Mouse (Mus musculus) forebrain, embryonic 11.5 days (tissue): ENCODE measurements at regions not wholly inside any gene's neighbourhood (a gene's known extent, or its start where the extent isn't known, plus 50 kb on each side); places are given as distances from the start of the nearest gene placed in this dataset.
A peak's percentile ranks its signal among the peaks of the same experiment; 100 is the strongest.

Experiments
- ATAC-seq: fragments of 200-750 bp; cut with Nextera tagmentation; replicated peaks from 2 replicates; pipeline ENCODE4 v1.8.0; 2017; ENCODE audit warnings: moderate TSS enrichment; ENCODE audit not compliant: low FRiP score
- DNase-seq: peaks from one replicate; pipeline ENCODE4 v3.0.0-alpha.2; 2017; ENCODE audit warnings: low spot score
- H3K27ac ChIP-seq: fragments of 300-500 bp; sonication (generic); 2 replicates; pipeline ENCODE4 v1.5.1; 2014; ENCODE audit warnings: low read depth, low read length
- H3K27me3 ChIP-seq: fragments of 300-500 bp; sonication (generic); 2 replicates; pipeline ENCODE4 v1.6.1; 2014; ENCODE audit warnings: mild to moderate bottlenecking, low read length, mixed read lengths; ENCODE audit not compliant: control insufficient read depth, insufficient read depth
- H3K36me3 ChIP-seq: fragments of 300-500 bp; sonication (generic); 2 replicates; pipeline ENCODE4 v1.6.1; 2014; ENCODE audit warnings: mild to moderate bottlenecking, low read length, moderate library complexity, mixed read lengths; ENCODE audit not compliant: control insufficient read depth, insufficient read depth
- H3K4me1 ChIP-seq: fragments of 300-500 bp; sonication (generic); replicated peaks from 2 replicates; pipeline ENCODE4 v1.6.1; 2014; ENCODE audit warnings: low read length, mixed read lengths; ENCODE audit not compliant: control insufficient read depth, insufficient read depth
- H3K4me2 ChIP-seq: fragments of 300-500 bp; sonication (generic); 2 replicates; pipeline ENCODE4 v1.6.1; 2014; ENCODE audit warnings: low read depth, mild to moderate bottlenecking, low read length, moderate library complexity, mixed read lengths; ENCODE audit not compliant: severe bottlenecking
- H3K4me3 ChIP-seq: fragments of 300-500 bp; sonication (generic); 2 replicates; pipeline ENCODE4 v1.5.1; 2014; ENCODE audit warnings: low read depth, low read length
- H3K9ac ChIP-seq: fragments of 300-500 bp; sonication (generic); 2 replicates; pipeline ENCODE4 v1.6.1; 2014; ENCODE audit warnings: low read length
- H3K9me3 ChIP-seq: fragments of 300-500 bp; sonication (generic); 2 replicates; pipeline ENCODE4 v1.6.1; 2016; ENCODE audit warnings: low read length, mixed read lengths; ENCODE audit not compliant: control insufficient read depth
- WGBS: fragments of 180-500 bp; shearing (Covaris S2); extraction: QIAGEN DNeasy Blood & Tissue Kit; methylation state at CpG from one replicate; pipeline ENCODE4 v1.1.7; 2014; 5-methylcytosine and 5-hydroxymethylcytosine counted together

GRCm38 (mm10) chr4:105908281-105908680, 118.6 kb downstream of the Gm12728 start:
- Histone ChIP-seq H3K9me3 (no peaks in the 10 kb centered on the region), H3K9ac (no peak overlapping the region), H3K27me3 (no peaks in the 10 kb centered on the region), H3K36me3 (no peaks in the 10 kb centered on the region), H3K4me2 (no peak overlapping the region), H3K27ac (no peak overlapping the region), H3K4me3 (no peak overlapping the region), H3K4me1 (no peaks in the 10 kb centered on the region)
- DNase-seq (no peak), ATAC-seq (no peak)

- no peaks in the 10 kb centered on the region for H3K4me1 ChIP-seq
- no peaks in the 10 kb centered on the region for H3K27me3 ChIP-seq
- WGBS = 68% methylated on average over 4 of the region's 4 CpGs
- H3K9ac ChIP-seq = no peak overlapping the region
- no peak overlapping the region for H3K4me3 ChIP-seq
- DNase-seq (no peak), ATAC-seq (no peak)
- H3K36me3 ChIP-seq = no peaks in the 10 kb centered on the region
- no peak overlapping the region for H3K4me2 ChIP-seq
- no peak overlapping the region for H3K27ac ChIP-seq
- H3K9me3 ChIP-seq = no peaks in the 10 kb centered on the region
Observed at GRCm38 (mm10) chr4:105909272-105909671, 119.6 kb downstream of the Gm12728 start.

- Histone ChIP-seq H3K4me1 (no peaks in the 10 kb centered on the region), H3K36me3 (no peaks in the 10 kb centered on the region), H3K9me3 (no peaks in the 10 kb centered on the region), H3K27me3 (no peaks in the 10 kb centered on the region), H3K9ac (no peak overlapping the region), H3K4me3 (no peak overlapping the region), H3K4me2 (no peak overlapping the region), H3K27ac (no peak overlapping the region)
- WGBS = 88% methylated on average over 5 of the region's 5 CpGs
- ATAC-seq = no peak
- DNase-seq = no peak
Observed at GRCm38 (mm10) chr4:105910666-105911065, 121.0 kb downstream of the Gm12728 start.

GRCm38 (mm10) chr4:105911678-105912077, 122.0 kb downstream of the Gm12728 start:
- Histone ChIP-seq H3K9ac (no peak overlapping the region), H3K4me2 (no peak overlapping the region), H3K9me3 (no peaks in the 10 kb centered on the region), H3K27me3 (no peaks in the 10 kb centered on the region), H3K4me3 (no peak overlapping the region), H3K4me1 (no peaks in the 10 kb centered on the region), H3K27ac (no peak overlapping the region), H3K36me3 (no peaks in the 10 kb centered on the region)
- 83% methylated on average over 6 of the region's 6 CpGs for WGBS
- ATAC-seq (no peak), DNase-seq (no peak)

GRCm38 (mm10) chr4:105912296-105912695, 122.6 kb downstream of the Gm12728 start:
- ATAC-seq (no peak), DNase-seq (no peak)
- Histone ChIP-seq H3K9ac (no peak overlapping the region), H3K4me1 (no peaks in the 10 kb centered on the region), H3K4me3 (no peak overlapping the region), H3K36me3 (no peaks in the 10 kb centered on the region), H3K27me3 (no peaks in the 10 kb centered on the region), H3K9me3 (no peaks in the 10 kb centered on the region), H3K27ac (no peak overlapping the region), H3K4me2 (no peak overlapping the region)
- WGBS = 89% methylated on average over 4 of the region's 4 CpGs

GRCm38 (mm10) chr4:105914996-105915395, 125.3 kb downstream of the Gm12728 start:
- ATAC-seq = no peak
- no peaks in the 10 kb centered on the region for H3K27me3 ChIP-seq

GRCm38 (mm10) chr4:105916229-105916628, 126.6 kb downstream of the Gm12728 start:
- WGBS = 94% methylated on average over 9 of the region's 9 CpGs
- Histone ChIP-seq H3K27ac (no peak overlapping the region), H3K4me3 (no peak overlapping the region), H3K9me3 (no peaks in the 10 kb centered on the region), H3K36me3 (no peaks in the 10 kb centered on the region), H3K9ac (no peak overlapping the region), H3K4me2 (no peak overlapping the region), H3K27me3 (no peaks in the 10 kb centered on the region), H3K4me1 (no peaks in the 10 kb centered on the region)
- no peak for DNase-seq
- ATAC-seq = no peak

More at GRCm38 (mm10) chr4:105914996-105915395, 125.3 kb downstream of the Gm12728 start:
- Histone ChIP-seq H3K4me2 (no peak overlapping the region), H3K4me1 (no peaks in the 10 kb centered on the region), H3K27ac (no peak overlapping the region), H3K36me3 (no peaks in the 10 kb centered on the region), H3K9me3 (no peaks in the 10 kb centered on the region), H3K9ac (no peak overlapping the region), H3K4me3 (no peak overlapping the region)
- 37% methylated on average over 6 of the region's 6 CpGs for WGBS
- peak; percentile 55 for DNase-seq

GRCm38 (mm10) chr4:105924781-105925382, 135.2 kb downstream of the Gm12728 start:
- no peak overlapping the region for H3K4me2 ChIP-seq
- H3K36me3 ChIP-seq = no peaks in the 10 kb centered on the region
- 90% methylated on average over 6 of the region's 6 CpGs for WGBS
- DNase-seq = no peak
- H3K27ac ChIP-seq = no peak overlapping the region
- H3K27me3 ChIP-seq = no peaks in the 10 kb centered on the region
- H3K9ac ChIP-seq = no peak overlapping the region
- H3K9me3 ChIP-seq = no peaks in the 10 kb centered on the region
- ATAC-seq = no peak
- H3K4me1 ChIP-seq = no peaks in the 10 kb centered on the region
- H3K4me3 ChIP-seq = no peak overlapping the region

GRCm38 (mm10) chr4:105925506-105925905, 135.8 kb downstream of the Gm12728 start:
- ATAC-seq = no peak
- Histone ChIP-seq H3K9ac (no peak overlapping the region), H3K36me3 (no peaks in the 10 kb centered on the region), H3K4me2 (no peak overlapping the region), H3K9me3 (no peaks in the 10 kb centered on the region), H3K4me1 (no peaks in the 10 kb centered on the region), H3K4me3 (no peak overlapping the region), H3K27ac (no peak overlapping the region), H3K27me3 (no peaks in the 10 kb centered on the region)
- no peak for DNase-seq
- 86% methylated on average over 2 of the region's 2 CpGs for WGBS
